Mouse (Mus musculus) liver, embryonic 14.5 days (tissue): ENCODE measurements around the gene Speg.

Experiments used
- CTCF ChIP-seq: IDR thresholded peaks from 2 replicates; pipeline ENCODE4 v1.5.1; 2016; ENCODE audit warnings: antibody characterized with exemption, low read depth, control low read depth
- EP300 ChIP-seq: IDR thresholded peaks from 2 replicates; pipeline ENCODE4 v1.6.1; 2016; ENCODE audit warnings: antibody characterized with exemption, low read depth

GRCm38 (mm10) chr1:75467215-75467927 is 92.3 kb downstream of the Speg start:
- TF ChIP-seq EP300 (no peak), CTCF (peak; percentile 89)
